Mouse (Mus musculus): ENCODE measurements around the gene R3hdm2. TPM values are rescaled to one million over a fixed set of nuclear protein-coding genes. Genes with fewer than 3 reads are reported as not detected.

R3hdm2 gene
- polyA plus RNA-seq (2021; fragmentation: Nextera tagmentation) = 41.5 and 45.4 TPM in 2 replicates
- long read RNA-seq, experiment 1, partial matches to known transcripts = 20 of 25 reads
- long read RNA-seq, experiment 1, other reads (novel, unspliced or antisense) = 4 of 25 reads
- long read RNA-seq, experiment 2, full-length matches to known transcripts = 4 of 54 reads
- long read RNA-seq, experiment 2, partial matches to known transcripts = 29 of 54 reads
- long read RNA-seq, experiment 2, other reads (novel, unspliced or antisense) = 21 of 54 reads

DNA sequence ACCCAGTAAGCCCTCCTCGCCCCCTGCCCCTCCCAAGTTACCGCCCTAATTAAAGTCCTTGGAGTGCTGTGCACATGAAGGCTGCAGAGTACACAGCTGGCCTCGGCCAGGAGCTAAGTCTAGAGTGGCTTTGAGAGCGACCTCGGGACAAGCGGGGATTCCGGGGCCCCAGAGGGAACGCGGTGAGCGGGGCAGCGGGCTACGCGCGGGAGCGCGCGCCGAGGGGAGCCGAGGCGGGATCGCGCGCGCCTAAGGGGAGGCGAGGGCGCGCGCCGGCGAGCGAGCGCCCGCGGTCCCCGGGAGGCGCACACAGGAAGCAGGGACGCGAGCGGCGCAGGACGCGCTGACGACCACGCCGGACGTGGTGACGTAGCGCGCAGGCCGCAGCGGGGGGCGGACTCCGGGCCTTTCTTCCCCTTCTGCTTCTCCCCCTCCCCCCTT is at the start of gene R3hdm2:
Gene R3hdm2, plus strand, starts transcription at position 77 of the 441 bp plus-strand sequence.

DNA sequence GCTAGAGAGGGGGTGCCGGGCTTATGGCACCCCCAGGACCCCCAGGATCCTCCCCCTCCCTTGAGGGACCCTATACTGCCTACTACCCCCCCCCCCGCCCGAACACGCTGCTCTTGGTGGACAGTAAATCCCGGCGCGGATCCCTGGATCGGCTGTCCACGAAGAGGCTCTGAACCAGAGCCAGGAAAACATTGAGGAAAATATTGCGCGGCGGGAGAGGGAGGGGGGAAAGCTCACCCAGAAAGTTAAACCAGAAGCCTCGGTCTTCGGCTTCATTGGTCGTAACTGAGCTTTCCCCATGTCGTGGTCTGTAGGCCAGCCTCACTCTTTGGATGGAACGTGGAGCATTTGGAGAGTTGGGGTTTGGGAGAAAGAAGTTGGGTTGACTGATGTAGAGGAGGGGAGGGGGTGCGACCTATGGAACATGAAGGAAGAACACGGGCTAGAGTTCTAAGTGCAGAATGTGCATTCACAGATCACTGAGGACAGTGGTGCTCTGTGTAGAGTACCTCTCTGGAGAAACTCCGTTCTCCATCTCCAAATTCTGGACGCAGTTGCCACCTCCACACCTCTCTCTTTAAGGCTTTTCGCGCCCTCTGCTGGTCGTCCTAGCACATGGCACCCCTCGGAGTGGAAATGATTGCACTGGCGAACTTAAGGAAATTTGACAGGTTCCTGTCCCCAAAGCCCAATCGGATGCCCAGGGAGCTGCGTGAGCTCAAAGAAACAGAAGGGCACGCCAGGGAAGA is 38.1 kb upstream of the R3hdm2 start, which contains the start of gene Gli1:
Gene Gli1, minus strand, starts transcription at position 84 of the 749 bp plus-strand sequence.

DNA sequence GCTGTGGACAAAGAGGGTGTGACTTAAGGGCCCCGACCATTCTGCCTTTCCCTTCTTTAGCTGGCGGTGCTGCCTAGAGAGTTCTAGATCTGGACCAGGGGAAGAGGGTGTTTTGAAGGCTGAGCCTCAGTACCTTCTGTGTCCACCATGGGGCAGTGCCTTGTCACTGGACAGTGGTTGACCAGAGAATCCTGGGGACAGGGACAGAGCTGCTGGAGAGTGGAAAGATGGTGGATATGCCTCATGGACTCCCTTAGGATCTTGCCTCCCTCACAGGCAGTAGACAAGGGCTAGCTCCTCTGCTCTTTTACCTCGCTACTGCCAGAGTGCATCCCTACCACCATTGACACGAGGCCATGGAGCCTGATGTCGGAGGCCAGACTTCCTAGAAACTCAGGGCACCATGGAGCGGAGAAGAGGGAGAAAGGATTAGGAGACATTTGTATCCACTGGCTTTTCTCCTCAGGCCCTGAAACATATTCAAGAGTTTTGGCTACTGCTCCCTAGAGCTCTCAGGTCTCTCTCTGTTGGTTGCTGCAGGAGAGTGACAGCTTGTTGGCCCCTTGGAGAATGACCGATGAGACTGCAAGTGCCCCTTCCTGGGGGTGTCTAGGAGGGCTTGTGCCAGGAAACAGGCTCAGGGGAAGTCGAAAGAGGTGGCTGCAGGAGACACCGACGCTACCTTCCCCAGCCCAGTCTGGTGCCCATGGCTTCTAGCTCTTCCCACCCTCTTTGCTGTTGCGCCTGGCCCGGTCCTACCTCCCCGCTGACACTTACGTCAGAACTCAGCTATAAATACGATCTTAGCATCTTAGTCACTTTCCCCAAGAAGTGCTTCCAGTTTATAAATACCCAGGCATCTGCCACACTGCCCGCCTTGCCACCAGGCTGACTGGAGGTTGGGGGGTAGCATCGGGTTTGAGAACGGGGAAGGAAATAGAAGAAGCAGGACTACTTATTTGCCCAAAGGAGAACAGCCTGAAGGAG is 25.9 kb upstream of the R3hdm2 start, which contains the start of gene Inhbe:
Gene Inhbe, minus strand, starts transcription at position 503 of the 987 bp plus-strand sequence.

DNA sequence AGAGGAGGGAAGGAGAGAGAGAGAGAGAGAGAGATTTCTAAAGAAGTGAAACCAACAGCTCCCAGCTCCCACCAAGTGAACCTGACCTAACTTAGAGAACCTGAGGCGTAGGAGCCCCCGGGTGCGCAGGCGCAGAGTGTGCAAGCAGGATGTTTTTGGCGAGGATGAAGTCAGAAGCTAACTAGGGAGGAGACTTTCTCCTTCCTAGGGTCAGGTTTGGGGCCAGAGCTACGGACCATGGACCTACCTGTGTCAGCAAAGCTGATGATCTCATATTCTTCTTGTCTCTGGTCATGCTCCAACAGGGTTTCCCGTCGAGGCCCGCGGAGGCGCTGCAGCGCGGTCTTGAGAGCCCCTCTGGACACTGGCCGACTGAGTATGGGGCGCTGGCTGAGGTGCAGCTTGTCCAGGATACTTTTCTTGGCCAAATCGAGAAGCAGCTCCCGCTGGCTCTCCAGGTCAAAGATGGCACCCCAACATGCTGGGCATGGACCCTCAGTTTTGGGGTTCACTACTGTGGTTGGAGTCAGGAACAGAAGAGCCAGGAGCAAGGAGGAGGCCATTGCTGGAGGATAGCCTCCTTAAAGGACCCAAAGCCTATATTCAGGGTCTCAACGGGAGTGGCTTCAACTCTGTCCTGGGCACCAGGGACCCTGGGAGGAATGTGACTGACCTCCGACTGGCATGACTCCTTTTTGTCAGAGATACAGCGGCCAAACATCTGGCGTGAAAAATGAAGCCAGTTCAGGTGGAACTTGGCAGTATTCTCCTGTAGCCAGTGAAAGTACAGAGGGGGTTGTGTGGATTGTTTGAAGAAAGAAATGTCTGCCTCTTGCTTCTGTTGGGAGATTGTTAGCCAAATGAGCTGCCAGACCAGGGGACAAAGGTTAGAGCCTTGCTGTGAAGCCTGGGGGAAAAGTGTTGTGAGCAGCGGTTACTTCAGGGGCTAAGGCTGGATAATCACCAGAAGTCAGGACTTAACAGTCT is 10.0 kb upstream of the R3hdm2 start, which contains the start of gene Inhbc:
Gene Inhbc, minus strand, starts transcription at position 598 of the 987 bp plus-strand sequence.

DNA sequence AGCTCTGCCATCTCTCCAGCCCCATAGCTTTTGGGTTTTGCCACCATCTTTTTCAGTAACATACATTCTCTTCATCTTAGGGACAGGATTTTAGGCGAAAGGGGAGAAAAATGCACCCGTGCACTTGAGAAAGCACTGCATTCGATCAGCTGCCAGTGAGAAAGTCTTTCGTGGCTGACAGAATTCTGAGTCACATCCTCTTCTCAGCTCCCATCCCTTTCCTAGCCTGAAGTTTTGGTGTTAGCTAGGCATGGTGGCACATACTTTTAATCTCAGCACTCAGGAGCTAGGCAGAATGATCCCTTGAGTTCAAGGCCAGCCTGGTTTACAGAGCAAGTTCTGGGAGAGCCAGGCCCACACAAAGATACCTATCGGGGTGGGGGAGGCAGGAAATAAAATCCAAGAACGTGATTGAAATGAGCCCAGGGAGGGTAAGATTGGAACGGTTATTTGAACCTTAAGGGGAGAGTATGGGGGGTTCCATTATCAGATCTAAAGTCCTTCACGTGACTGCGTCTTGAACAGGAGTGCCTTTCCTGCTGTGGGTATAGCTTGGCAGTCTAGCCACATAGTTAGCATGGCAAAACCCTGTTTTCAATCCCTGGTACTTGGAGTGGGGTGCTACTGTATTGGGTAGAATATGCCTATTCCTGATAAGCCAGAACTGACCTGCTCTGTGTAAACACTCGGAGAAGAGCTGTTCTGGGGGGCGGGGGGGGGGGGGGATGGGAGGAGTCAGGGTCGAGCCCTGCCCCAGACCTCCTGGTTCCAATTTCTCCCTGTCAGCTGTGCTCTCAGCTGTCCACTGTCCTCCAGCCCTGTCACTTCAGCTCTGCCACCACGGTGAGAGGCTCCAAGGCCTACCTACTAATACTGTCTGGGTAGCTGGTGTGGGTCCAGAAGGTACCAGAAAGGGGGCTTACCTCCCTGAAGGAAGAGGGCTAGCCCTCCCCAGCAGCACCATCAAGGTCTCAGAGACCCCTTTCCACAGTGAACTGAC is 121.1 kb downstream of the R3hdm2 start, which contains the start of gene Stac3:
Gene Stac3, plus strand, starts transcription at position 793 of the 1,000 bp plus-strand sequence.

DNA sequence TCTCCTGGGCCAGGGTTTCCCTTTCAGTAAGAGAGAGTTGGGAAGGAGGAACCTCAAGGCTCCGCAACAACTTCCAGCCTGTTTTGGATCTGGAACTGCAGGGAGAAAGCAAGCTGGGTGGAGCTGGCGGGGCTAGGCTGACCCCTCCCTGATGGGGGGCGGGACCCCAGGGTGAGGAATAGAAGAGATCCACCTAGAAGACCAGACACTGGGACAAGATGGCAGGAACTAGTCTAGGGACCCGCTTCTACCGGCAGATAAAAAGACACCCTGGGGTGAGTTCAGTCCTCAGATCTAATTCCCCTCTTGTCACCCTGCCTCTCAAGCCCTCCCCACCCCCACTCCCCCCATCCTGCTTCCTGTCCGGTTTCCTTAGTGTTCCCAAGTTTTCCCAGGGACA is 134.6 kb downstream of the R3hdm2 start, which contains the start of gene Ndufa4l2:
Gene Ndufa4l2, plus strand, starts transcription at position 204 of the 400 bp plus-strand sequence.

DNA sequence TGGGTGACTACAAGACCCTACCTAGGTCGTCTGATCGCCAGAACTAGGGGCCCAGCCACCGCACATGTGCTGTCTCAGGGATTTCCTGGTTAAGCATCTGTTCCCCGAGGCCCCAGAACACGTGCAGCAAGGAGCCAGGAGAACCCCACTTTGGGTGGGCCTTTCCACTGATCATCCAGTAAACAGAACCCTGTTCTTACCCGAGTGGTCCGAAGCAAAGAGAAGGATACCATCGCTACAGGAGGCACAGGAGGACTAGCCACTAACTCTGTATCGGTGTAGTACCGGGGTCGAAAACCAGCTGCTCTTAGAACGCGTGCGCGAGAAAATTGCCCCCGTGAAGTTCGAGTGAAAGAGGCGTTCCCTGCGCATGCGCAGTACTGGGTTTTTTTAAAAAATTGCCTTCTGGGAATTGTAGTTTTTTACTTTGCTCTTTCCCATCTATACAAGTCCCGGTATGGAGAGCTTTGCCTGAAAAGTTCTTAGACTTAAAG is 142.0 kb downstream of the R3hdm2 start, which contains the start of gene Shmt2:
Gene Shmt2, minus strand, starts transcription at position 357 of the 494 bp plus-strand sequence.

DNA sequence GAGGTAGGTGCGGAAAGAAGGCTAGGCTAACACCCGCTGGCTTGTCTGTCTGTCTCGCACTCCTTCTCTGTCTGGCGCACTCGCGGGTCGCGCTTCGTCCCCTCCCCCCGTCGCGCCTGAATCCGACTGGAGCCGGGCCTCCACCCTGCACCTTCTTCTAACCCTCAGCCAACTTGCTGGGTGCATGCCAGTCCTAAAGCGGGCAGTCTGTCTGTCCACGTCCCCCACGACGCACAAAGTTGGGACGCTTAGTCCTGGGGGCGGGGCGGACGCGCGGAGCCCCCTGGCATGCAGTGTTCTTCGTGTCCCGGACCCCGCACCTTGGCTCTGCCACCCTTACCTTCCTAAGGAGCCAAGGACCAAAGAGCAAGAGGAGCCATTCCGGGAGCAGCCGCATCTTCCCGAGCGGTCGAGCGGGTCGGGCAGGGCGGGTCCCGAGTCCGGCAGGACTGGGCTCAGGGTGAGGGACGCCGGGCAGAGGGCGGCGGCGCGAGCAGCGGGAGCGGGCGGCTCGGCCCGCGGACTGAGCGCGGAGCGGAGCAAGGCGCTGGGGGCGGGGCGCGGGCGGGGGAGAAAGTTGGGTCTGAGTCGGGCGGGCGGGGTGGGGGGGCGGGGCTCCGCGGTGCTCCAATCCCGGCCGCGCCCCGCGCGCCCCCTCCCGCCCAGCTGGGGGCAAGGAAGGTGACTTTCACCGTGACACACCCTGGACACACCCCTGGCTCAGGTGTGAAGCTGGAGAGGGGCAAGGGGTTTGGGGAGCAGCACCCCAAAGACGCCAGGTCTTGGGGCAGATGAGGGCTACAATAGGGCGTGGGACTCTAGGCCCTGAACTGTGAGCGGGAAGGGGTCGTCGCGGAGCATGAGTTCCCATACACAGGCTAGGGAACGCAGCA is 154.2 kb downstream of the R3hdm2 start, which contains the start of gene Nxph4:
Gene Nxph4, minus strand, starts transcription at position 524 of the 893 bp plus-strand sequence.

Other genes with a start within 250 kb of the R3hdm2 start
- gene B4galnt1, start 215.1 kb upstream of the R3hdm2 start, polyA plus RNA-seq (2021; fragmentation: Nextera tagmentation) = 86.3 and 104 TPM in 2 replicates
- gene Slc26a10, start 199.7 kb upstream of the R3hdm2 start, polyA plus RNA-seq (2021; fragmentation: Nextera tagmentation) = 2.6 and 2.7 TPM in 2 replicates
- gene Arhgef25, start 190.2 kb upstream of the R3hdm2 start, polyA plus RNA-seq (2021; fragmentation: Nextera tagmentation) = 33.4 and 33.7 TPM in 2 replicates
- gene Dtx3, start 184.6 kb upstream of the R3hdm2 start, polyA plus RNA-seq (2021; fragmentation: Nextera tagmentation) = 6.5 and 8.7 TPM in 2 replicates
- 76.9 and 80.5 TPM in 2 replicates for gene Pip4k2c, start 168.7 kb upstream of the R3hdm2 start, polyA plus RNA-seq (2021; fragmentation: Nextera tagmentation)
- gene Kif5a, start 117.0 kb upstream of the R3hdm2 start, polyA plus RNA-seq (2021; fragmentation: Nextera tagmentation) = 133 and 152 TPM in 2 replicates
- gene Dctn2, start 114.0 kb upstream of the R3hdm2 start, polyA plus RNA-seq (2021; fragmentation: Nextera tagmentation) = 237 and 276 TPM in 2 replicates
- gene Mbd6, start 91.3 kb upstream of the R3hdm2 start, polyA plus RNA-seq (2021; fragmentation: Nextera tagmentation) = 3.0 and 3.7 TPM in 2 replicates
- 49.6 and 52.6 TPM in 2 replicates for gene Mars, start 68.5 kb upstream of the R3hdm2 start, polyA plus RNA-seq (2021; fragmentation: Nextera tagmentation)
- 0.45 and 0.73 TPM in 2 replicates for gene Arhgap9, start 58.4 kb upstream of the R3hdm2 start, polyA plus RNA-seq (2021; fragmentation: Nextera tagmentation)
- gene Gli1, start 38.4 kb upstream of the R3hdm2 start, polyA plus RNA-seq (2021; fragmentation: Nextera tagmentation) = 0.05 TPM in 1 of 2 replicates, not detected in the other
- not detected in 2 replicates for gene Inhbe, start 25.9 kb upstream of the R3hdm2 start, polyA plus RNA-seq (2021; fragmentation: Nextera tagmentation)
- gene Inhbc, start 9.9 kb upstream of the R3hdm2 start, polyA plus RNA-seq (2021; fragmentation: Nextera tagmentation) = not detected in 2 replicates
- not detected in 2 replicates for gene Stac3, start 121.4 kb downstream of the R3hdm2 start, polyA plus RNA-seq (2021; fragmentation: Nextera tagmentation)
- 3.8 and 6.6 TPM in 2 replicates for gene Ndufa4l2, start 134.6 kb downstream of the R3hdm2 start, polyA plus RNA-seq (2021; fragmentation: Nextera tagmentation)
- 15.5 and 17.2 TPM in 2 replicates for gene Shmt2, start 142.1 kb downstream of the R3hdm2 start, polyA plus RNA-seq (2021; fragmentation: Nextera tagmentation)
- gene Nxph4, start 154.2 kb downstream of the R3hdm2 start, polyA plus RNA-seq (2021; fragmentation: Nextera tagmentation) = 0.56 and 0.95 TPM in 2 replicates
- gene Lrp1, start 240.8 kb downstream of the R3hdm2 start, polyA plus RNA-seq (2021; fragmentation: Nextera tagmentation) = 25.7 and 25.9 TPM in 2 replicates